Mouse (Mus musculus): Measurements from ENCODE around the gene U2af2.
A peak's percentile ranks its signal among the peaks of the same experiment; 100 is the strongest.

Gene U2af2

GRCm38 (mm10) chr7:5037026-5037425 is 24.9 kb upstream of the U2af2 start:
- DNase-seq (ENCODE audit: low read depth, low spot score) = no peak

DNA sequence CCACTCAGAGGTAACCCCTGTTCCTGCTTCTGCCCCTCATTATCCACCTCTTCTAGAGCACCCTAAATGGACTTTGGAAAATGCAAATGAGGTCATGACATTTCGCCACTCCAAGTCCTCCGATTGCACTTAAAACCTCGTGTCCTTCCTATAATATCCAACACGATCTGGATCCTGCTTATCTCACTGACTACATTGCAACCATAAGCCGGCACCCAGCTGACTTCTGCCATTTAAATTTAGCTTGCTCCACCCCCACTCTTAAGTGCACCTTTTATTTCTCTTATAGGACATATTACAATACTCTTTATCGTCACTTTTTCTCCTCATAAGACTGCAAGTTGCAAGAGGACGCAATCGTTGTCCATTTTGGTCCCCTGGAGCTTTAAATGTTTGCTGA is 24.5 kb upstream of the U2af2 start:
- no peak for DNase-seq (ENCODE audit: low read depth, low spot score)

- peak; percentile 96 for DNase-seq (ENCODE audit: low read depth, low spot score)
These were observed 23.7 kb upstream of the U2af2 start, which contains the start of gene Zfp784 for GRCm38 (mm10) chr7:5038109-5038732. Zfp784 (minus strand) TSS chr7:5038446.

DNA sequence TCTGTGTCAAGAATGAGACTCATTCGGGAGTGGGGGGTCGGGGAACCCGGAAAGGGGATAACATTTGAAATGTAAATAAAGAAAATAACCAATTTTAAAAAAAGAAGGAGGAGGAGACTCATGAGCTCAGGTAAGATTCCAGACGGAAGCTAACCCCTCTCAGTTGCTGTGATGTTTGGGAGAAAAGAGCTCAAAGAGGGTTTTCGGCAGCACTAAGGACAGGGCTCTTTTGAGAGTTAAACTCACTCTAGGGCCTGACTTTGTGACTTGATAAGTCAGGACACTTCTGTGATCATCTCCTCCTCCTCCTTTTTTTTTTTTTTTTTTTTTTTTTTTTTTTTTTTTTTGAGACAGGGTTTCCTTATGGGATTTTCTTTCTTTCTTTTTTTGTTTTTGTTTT is 23.0 kb upstream of the U2af2 start:
- DNase-seq (ENCODE audit: low read depth, low spot score) = peak; percentile 43

GRCm38 (mm10) chr7:5044981-5045380 is 17.0 kb upstream of the U2af2 start:
- DNase-seq (ENCODE audit: low read depth, low spot score) = no peak

GRCm38 (mm10) chr7:5046112-5046511 is 15.8 kb upstream of the U2af2 start:
- DNase-seq (ENCODE audit: low read depth, low spot score) = no peak

DNA sequence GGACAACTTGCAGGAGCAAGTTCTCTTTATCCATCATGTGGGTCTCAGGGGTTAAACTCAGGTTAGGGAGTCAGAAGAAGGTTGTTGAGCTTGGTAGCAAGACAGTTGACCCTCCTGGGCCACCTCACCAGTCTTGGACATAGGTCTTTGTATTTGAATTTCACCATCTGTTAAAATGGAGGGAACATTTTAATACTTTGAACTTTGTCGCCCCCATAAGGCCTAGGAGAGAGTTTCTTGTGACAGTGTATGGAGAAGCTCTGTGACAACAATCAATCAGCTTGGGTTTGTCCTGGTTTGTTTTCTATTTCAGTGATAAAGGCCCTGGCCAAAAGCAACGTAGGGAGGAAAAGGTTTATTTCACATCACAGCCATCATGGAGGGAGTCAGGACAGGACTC is 14.6 kb upstream of the U2af2 start:
- peak; percentile 49 for DNase-seq (ENCODE audit: low read depth, low spot score)

DNA sequence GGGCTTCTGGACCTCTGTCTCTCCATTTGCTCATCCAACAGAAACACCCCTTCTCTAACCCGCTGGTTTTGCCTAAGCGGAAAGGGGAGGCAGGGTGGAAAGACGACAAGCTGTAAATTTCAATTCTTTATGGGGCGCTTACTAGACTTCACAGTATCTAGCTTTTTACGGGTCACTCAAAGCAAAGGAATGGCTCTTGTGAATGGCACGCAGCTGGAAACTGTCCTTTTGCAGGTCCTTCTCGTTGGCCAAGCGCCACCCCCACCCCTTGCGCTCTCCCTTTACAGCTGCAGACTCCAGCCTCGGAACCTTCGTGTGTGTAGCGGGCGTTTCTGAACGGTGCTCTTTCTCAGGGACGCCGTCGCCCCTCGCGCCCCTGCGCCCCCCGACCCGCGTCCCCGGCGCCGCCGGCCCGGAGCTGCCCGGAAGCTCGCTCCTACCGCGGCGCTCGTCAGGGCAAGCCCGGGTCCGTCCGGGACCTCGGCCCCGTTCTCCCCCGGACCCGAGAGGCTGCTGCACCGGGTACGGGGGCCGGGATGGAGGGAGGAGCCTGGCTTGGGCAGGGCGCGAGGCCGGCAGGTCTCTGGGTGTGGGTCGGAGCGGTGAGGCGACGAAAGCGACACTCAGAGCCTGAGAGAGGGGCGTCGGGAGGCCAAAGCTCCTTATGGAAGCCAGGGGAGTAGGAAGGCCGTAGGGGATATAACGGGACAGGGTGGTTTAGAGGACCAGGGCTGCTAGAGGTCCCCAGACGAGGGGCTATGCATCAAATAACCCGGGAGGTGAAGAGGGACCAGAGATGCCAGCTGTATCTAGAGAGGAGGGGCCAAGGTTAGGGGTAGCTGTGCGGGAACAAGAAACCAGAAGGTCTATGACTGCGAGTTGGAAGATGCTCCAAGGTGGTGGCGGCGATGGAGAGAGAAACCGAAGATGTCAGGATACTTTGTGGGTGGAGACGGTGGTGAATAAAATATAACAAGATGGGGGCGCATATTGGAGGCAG is 10.4 kb upstream of the U2af2 start, which contains the start of gene Zfp580:
Gene Zfp580 (plus strand): TSS at position 346 of the 1,000 bp plus-strand sequence.
- peak; percentile 84 for DNase-seq (ENCODE audit: low read depth, low spot score)

DNA sequence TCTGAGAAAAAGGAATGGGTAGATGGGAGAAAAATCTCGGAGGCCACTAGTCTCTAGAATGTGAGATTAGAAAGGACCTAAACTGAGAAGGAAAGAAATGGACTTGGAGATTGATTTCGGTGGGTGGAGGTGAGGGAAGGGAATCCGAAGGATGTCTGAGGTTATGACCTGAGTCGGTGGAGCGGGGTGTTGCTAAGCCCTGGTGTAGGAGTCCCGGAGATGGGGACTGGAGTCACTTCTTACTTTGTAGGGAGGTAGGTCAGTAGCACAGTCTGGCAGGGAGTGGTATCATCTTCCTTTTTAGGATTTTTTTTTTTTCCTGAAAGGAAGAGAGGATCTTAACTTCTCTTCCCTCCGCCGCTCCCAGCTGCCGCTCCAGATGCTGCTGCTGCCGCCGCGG is 9.5 kb upstream of the U2af2 start:
- DNase-seq (ENCODE audit: low read depth, low spot score) = no peak

DNA sequence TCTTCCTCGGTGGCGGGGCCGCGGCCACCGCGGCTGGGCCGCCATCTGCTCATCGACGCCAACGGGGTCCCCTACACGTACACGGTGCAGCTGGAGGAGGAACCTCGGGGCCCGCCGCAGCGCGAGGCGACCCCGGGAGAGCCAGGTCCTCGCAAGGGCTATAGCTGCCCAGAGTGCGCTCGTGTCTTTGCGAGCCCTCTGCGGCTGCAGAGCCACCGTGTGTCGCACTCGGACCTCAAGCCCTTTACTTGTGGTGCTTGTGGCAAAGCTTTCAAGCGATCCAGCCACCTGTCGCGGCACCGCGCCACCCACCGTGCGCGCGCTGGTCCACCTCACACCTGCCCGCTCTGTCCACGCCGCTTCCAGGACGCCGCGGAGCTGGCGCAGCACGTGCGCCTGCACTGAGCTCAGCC is 9.0 kb upstream of the U2af2 start:
- DNase-seq (ENCODE audit: low read depth, low spot score) = no peak

DNA sequence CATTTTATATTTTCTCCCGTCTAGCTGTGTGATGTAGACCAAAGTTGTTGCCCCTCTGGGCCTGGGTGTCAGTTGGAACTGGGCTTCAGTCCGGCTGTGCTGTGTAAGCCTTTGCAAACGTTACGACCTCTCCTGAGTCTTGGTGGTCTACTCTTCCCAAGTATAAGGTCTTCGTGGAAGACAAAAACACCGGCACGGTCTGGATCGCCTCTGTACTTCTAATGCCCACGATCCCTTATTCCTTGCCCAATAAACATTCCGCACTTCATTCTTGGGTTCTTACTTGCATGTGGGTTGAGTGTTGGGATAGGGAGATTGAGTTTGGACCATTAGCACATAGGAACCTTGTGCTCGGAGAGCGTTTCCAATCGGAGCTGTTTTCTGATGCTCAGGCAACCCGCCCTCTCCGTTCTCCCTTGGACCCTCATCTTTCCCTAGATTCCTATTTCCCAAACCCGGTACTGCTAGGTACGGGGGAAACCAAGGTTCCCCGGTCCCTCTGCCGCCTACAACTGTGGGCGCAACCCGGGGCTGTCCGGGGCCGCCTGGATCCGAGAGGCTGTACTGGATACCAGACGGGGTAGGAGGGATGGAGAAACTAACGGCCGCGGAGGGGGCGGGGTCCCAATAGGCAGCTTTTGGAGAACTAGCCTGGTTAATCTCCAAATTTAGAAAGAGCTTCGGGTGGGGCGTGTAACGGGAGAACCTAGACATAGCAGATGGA is 8.3 kb upstream of the U2af2 start:
- DNase-seq (ENCODE audit: low read depth, low spot score) = peak; percentile 67

DNA sequence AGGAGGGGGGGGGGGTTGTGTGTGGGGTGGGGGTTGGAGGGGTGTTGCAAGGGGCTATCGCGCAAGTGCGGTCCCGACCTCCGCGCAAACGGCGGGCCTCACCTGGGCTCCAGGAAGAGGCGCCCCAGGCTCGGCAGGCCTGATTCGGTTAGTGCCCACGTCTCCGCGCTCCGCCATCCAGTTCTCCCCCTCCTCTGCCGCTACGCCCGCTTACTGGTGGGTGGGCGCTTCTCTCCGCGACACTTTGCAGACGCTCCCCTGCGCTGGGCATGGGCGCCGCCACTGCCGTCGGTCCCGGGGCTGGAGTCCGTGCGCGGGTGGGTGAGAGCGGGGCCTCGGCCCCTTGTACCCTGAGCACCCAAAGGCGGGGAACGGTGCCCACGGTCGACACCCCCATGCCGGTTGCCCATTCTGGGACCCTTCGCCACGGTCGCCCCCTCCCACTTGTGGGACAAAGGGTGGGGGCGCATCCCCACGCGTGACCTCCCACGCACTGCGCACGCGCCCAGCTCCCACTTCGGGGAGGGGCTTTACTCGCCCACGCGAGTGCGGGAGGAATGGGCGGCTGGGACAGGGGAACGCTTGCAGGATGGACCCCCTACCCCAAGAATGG is 5.2 kb upstream of the U2af2 start:
- peak; percentile 27 for DNase-seq (ENCODE audit: low read depth, low spot score)

DNA sequence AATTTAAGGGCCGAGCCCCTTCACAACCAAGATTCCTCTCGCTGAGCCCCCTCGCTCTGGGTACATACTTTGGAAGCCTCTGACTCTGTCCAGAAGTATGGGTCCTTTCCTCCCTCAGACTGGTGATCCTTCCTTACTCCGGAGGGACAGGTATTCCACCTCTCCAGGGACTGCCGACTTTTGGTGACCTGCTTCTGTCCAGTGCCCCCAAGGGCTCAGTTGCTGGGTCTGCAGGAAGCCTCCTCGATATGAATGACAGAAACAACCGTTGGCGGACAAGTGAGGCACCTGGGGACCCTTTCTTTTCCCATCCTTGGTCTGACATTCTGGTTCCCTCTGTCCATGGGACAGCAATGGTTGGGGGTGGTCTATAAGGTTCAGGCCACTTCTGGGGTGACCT is 4.6 kb upstream of the U2af2 start:
- DNase-seq (ENCODE audit: low read depth, low spot score) = no peak

DNA sequence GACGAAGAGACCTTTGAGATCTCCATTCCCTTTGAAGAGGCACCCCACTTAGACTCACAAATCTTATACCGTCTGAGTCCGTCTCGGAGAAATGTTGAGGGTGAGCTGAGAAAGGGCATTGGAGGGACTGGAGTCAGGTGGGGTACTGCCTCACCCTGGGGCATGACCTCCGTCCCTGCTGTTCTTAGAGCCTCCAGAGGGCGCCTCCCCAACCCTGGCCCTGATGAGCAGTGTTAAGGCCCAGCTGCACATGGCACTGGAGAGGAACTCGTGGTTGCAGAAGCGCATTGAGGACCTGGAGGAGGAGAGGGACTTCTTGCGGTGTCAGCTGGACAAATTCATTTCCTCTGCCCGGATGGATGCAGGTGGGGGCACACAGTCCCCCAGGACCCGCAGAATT is 4.1 kb upstream of the U2af2 start:
- peak; percentile 53 for DNase-seq (ENCODE audit: low read depth, low spot score)

DNA sequence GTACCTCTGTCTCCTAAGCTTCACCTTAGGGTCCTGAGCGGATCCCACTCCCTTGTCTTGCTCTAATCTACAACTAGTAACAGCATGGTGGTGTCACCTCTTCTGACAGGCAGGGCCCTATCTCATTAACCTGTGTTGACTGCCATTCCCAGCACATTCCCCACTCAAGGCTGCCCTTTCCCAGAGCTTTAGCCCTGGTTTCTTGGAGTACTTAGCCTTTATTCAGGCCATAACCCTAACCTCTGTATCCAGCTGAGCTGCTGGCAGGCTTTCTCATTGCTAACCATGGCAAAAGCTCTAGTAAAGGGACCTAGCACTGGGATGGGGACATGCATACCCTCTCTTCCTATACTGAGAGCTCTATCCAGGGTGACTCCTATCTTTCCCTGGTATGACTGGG is 3.3 kb upstream of the U2af2 start:
- DNase-seq (ENCODE audit: low read depth, low spot score) = no peak

DNA sequence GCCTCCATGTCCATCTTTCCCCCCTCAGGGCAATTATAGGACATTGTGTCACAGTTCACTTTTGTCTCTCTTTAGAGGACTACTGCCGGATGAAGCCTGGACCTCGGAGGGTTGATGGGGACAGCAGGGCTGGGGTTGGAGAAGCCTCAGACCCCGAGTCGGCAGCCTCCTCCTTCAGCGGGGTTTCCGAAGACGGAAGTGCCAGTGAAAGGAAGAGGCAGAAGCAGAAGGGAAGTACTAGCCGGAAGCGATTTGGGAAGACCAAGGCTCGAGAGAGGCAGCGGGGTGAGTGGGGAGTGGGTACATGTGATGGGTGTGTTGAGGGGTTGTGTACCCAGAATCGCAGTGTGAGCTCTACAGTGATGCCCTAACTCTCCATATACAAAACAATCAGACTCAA is 2.5 kb upstream of the U2af2 start:
- no peak for DNase-seq (ENCODE audit: low read depth, low spot score)

GRCm38 (mm10) chr7:5060239-5060731 is 1.7 kb upstream of the U2af2 start:
- peak; percentile 91 for DNase-seq (ENCODE audit: low read depth, low spot score)

DNA sequence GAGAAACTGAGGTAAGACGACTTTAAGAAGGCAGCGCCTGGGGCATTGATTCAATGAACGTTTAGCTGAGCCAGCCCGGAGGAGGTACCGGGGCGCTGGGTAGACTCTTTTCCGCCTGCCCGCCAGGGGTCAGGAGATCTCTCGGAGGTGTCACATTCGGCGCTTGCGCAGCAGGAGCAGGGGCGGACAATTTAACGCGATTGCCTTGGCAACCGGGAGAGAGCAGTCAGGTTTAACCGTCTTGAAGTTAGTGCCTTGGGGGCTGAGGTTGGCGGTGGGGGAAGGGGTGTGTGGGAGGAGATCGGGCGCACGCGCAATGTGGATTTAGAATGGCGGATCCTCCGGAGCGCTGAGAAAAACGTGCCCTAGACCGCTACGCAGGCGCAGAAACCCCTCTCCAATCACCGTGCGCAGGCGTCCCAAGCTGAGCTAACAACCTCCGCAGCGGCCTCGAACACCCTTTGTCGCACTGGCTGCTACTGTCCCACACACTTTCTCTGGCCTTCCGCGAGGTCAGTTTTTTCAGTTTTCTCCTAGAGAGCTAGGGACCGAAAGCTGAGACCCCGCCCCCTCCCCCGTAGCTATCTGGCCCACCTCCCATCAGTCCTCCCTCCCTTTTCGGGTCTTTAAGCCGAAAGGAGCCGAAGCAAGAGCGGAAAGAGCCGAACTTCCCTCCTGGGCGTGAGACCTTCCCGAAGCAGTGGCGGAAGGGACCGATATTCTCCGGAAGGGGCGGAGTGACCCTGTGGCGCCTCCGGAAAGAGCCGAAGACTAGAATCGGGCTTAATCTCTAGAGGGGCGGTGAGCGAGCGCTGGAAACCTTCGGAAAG is 784 bp upstream of the U2af2 start:
- peak; percentile 98 for DNase-seq (ENCODE audit: low read depth, low spot score)

DNA sequence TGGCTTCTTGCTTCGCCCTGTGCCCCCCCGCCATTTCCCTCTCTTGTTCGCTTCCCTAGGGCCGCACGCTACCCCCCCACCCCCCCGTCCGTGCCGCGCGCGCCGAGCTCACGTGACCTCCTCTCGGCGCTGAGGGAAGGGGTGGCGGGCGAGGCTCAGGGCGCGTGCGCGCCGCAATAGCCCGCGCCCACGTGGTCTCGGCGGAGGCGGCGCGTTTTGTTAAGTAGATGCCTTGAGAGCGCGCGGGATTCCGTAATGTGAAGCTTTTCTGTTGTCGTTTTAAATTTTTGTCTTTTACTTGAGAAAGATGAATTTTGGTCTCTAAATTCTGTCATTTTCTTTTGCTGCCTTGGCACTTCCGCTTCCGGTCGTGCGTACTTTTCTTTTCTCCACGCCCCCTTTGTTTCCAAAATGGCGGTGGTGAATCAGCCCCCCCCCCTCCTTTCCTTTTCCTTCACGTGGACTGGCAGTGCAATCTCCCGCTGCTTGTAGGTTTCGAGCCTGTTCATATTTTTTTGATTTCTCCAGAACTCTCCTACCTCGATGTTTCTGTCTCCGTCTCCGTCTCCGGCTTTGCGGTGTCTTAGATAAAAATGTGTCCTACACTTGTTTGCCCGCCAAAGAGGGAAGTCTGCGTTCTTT is 538 bp downstream of the U2af2 start:
- DNase-seq (ENCODE audit: low read depth, low spot score) = peak; percentile 92

DNA sequence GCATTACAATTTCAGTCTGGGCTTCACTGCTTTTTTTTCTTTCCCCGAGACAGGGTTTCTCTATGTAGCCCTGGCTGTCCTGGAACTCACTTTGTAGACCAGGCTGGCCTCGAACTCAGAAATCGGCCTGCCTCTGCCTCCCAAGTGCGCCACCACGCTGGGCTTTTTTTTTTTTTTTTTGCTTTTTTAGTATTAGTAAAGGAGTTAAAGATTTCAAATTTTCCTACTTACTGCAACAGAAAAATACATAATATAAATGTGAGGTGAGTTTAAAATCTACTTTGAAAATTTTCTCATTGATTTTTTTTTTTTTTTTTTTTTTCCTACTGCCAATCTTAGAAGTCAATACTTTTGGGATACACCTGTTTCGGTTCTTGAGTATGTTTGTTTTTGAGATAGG is 2.9 kb downstream of the U2af2 start:
- no peak for DNase-seq (ENCODE audit: low read depth, low spot score)

All from ZHBTc4 (cell line).